Mouse (Mus musculus) cerebellum, adult 2 months (tissue): ENCODE measurements around the gene Rpain.

Experiments
- CTCF ChIP-seq: fragments of 200-500 bp; IDR thresholded peaks from 2 replicates; pipeline ENCODE4 v1.5.1; 2011; ENCODE audit warnings: low read depth, mild to moderate bottlenecking, control low read depth, low read length, moderate library complexity, borderline replicate concordance; ENCODE audit not compliant: insufficient read depth
- POLR2A ChIP-seq: fragments of 200-500 bp; IDR thresholded peaks from 2 replicates; pipeline ENCODE4 v1.6.1; 2011; ENCODE audit warnings: low read length, control low read depth, borderline replicate concordance; ENCODE audit not compliant: insufficient read depth

DNA sequence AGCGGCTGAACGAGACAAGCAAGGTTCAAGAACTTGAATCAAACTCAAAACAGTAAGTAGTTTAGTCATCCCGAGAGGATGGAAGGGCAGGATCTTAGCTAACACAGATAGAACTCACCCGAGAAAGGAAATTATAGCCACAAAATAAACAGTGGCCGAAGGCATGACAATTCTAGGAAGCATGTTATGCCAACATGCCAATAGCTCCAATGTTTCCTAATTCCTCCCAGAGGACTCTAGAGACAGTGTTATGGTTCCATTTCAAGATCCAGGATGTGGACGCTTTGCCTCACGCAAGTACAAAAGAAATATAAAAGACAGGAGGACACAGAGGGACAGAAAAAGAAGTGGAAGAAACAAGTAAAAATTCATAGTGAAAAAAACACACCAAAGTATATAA, 37.8 kb downstream of the Rpain start:
- TF ChIP-seq POLR2A (no peak), CTCF (no peak)
